Mouse (Mus musculus) gastrocnemius, postnatal 25 days (tissue): Measurements from ENCODE around the gene Ppp1r3d. TPM values are rescaled to one million over a fixed set of nuclear protein-coding genes. Genes with fewer than 3 reads are reported as not detected.

Source experiments
- DNase-seq: peaks from one replicate; pipeline ENCODE4 v3.0.0; 2022
- total RNA-seq, 2 experiments: library from RNA; stranded (reverse); gene quantifications; 1 replicate in 1 of 2; 2 replicates in 1 of 2; pipeline ENCODE4 v1.2.3; 2021

Ppp1r3d gene
- total RNA-seq, 2 experiments from 2014 or later: 2.6 to 2.9 TPM

GRCm38 (mm10) chr2:178413481-178414260, 601 bp downstream of the Ppp1r3d start:
- peak; percentile 14 for DNase-seq

GRCm38 (mm10) chr2:178413081-178413480, 1.2 kb downstream of the Ppp1r3d start:
- DNase-seq: no peak

- DNase-seq: peak; percentile 70
Observed at GRCm38 (mm10) chr2:178412598-178412997, 1.7 kb downstream of the Ppp1r3d start.

- no peak for DNase-seq
Observed at GRCm38 (mm10) chr2:178410286-178410685, 4.0 kb downstream of the Ppp1r3d start.

GRCm38 (mm10) chr2:178409024-178409423, 5.2 kb downstream of the Ppp1r3d start:
- DNase-seq: no peak

- DNase-seq: no peak
Observed at GRCm38 (mm10) chr2:178407053-178407815, 7.0 kb downstream of the Ppp1r3d start, which contains the start of gene Sycp2. Sycp2 (minus strand) TSS chr2:178407685.

Other genes starting within 250 kb of the Ppp1r3d start
- under 1 TPM; 0.11 to 0.13 TPM for gene Sycp2, start 6.8 kb downstream of the Ppp1r3d start, total RNA-seq
- 1 to 10 TPM; 2.0 TPM for gene Fam217b, start 52 bp upstream of the Ppp1r3d start, total RNA-seq
- gene Cdh26, start 16.1 kb upstream of the Ppp1r3d start, total RNA-seq: not detected